Mouse (Mus musculus) embryonic fibroblast, embryonic 13.5 days (primary cell): ENCODE measurements around the gene Hspa1a. TPM values are rescaled to one million over a fixed set of nuclear protein-coding genes. Genes with fewer than 3 reads are reported as not detected.

ENCODE experiments used
- H3K27ac ChIP-seq: 2 replicates; pipeline ENCODE4 v1.5.1; 2012; ENCODE audit warnings: low read length, control low read depth, inconsistent platforms; ENCODE audit not compliant: insufficient read depth
- H3K4me1 ChIP-seq: 2 replicates; pipeline ENCODE4 v1.6.1; 2011; ENCODE audit warnings: low read length; ENCODE audit not compliant: control insufficient read depth, insufficient read depth
- H3K4me3 ChIP-seq: 2 replicates; pipeline ENCODE4 v1.5.1; 2011; ENCODE audit warnings: mild to moderate bottlenecking, control low read depth, low read length; ENCODE audit not compliant: insufficient read depth
- CTCF ChIP-seq: IDR thresholded peaks from 2 replicates; pipeline ENCODE4 v1.5.1; 2011; ENCODE audit warnings: mild to moderate bottlenecking, control low read depth, low read length, moderate library complexity, borderline replicate concordance; ENCODE audit not compliant: insufficient read depth
- POLR2A ChIP-seq: IDR thresholded peaks from 2 replicates; pipeline ENCODE4 v1.6.1; 2011; ENCODE audit warnings: low read depth, mild to moderate bottlenecking, control low read depth, low read length, moderate library complexity
- polyA plus RNA-seq: library from polyadenylated mRNA; stranded (reverse); fragments of >200 nt; gene quantifications from 2 replicates; pipeline ENCODE4 v1.2.4, GENCODE M21; 2011; ENCODE audit warnings: low read depth; ENCODE audit not compliant: missing spikeins, insufficient read length

Gene Hspa1a
- polyA plus RNA-seq, 1 experiment, result 6.0 TPM

DNA sequence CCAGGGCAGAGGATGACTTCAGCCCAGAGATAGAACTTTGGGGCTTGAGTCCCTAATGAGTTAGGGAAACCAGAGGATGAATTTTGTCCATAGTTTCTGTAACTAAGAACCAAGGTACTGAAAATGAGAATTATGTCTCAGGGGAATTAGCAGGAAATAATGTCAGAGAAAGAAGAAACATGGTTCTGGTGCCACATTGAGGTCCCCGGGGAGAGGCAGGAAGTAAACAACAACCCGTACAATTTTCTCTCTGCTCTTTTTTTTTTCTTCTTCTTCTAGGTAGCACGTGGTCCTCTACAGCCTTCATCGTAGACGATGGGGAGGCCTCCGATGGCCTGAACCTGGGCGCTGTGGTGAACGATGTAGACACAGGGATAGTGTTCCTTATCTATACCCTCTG is 39.7 kb downstream of the Hspa1a start:
- H3K27ac ChIP-seq, result no peak overlapping the region
- TF ChIP-seq CTCF (no peak), POLR2A (no peak)
- H3K4me1 ChIP-seq, result 0 out of 2 replicates have a peak, but pooled peaks cover 2% of the 10 kb centered on the region
- H3K4me3 ChIP-seq, result peak overlapping the region; percentile 79

DNA sequence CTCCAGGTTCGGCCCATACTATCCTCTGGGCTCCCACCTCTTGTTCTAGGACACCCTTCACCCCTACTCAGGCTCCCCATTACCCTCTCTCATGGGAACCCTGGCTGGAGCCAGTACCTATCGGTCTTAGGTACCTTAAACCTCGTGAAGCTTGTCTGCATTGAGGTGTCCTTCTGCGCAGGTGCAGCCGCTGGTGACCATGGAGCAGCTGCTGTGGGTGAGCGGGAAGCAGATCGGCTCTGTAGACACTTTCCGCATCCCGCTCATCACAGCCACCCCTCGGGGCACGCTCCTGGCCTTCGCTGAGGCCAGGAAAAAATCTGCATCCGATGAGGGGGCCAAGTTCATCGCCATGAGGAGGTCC is 40.2 kb downstream of the Hspa1a start:
- Histone ChIP-seq H3K27ac (no peak overlapping the region), H3K4me3 (peak overlapping the region; percentile 79)
- TF ChIP-seq CTCF (no peak), POLR2A (no peak)

DNA sequence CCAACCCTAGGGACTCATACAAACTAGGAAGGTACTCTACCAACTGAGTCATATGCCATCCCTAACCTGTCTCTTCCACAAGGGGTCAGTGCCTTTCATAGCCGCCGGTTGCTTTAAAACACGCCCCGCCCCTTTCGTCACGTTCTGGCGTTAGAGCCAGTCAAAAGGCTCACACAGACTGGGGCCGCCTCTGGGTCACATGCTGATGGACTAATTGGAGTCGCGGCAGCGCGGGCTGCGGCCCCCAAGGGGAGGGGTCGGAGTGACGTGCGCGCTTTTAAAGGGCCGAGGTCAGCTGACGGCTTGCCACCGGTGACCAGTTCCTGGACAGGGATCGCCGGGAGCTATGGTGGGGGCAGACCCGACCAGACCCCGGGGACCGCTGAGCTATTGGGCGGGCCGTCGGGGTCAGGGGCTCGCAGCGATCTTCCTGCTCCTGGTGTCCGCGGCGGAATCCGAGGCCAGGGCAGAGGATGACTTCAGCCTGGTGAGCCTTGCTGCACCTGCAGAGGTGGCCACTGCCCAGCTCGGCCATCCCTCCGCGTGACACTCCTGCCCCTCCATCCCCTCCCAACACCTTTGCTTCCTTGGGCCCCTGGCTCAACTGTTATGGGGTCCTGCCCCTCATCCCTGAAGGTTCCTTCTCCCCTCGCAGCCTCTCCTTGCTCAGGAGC is 40.8 kb downstream of the Hspa1a start, which contains the start of gene Neu1:
TSS of gene Neu1 (plus strand) at position 193 of the 674 bp plus-strand sequence.
- Histone ChIP-seq H3K27ac (no peak within 1 kb of the TSS), H3K4me1 (0 out of 2 replicates have a peak, but pooled peaks cover 2% of the 10 kb centered on the region), H3K4me3 (peak within 1 kb of the TSS; percentile 79)
- peak; percentile 13; the same call in 1 of the 2 replicates for TF ChIP-seq CTCF
- peak; percentile 81 for TF ChIP-seq POLR2A

More for the DNA sequence above, 40.2 kb downstream of the Hspa1a start:
- H3K4me1 ChIP-seq, result 0 out of 2 replicates have a peak, but pooled peaks cover 2% of the 10 kb centered on the region

DNA sequence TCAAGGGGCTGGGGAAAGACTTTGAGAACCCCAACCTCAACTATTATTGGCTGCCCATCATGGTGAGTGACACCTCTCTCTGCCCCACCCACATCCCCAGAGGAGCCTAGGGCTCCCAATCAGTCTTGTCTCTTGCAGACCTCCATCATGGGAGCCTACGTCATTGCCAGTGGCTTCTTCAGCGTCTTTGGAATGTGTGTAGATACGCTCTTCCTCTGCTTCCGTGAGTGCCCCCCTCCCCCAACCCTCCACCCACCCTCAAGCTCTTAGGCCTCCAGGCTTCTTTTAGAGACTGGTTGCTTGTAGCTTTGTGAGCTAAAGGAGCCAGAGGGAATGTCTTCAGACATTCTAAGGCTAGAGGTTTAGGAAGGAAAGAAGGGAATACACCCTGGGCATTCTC is 43.1 kb downstream of the Hspa1a start:
- Histone ChIP-seq H3K4me3 (no peak overlapping the region), H3K4me1 (0 out of 2 replicates have a peak, but pooled peaks cover 2% of the 10 kb centered on the region), H3K27ac (no peak overlapping the region)
- TF ChIP-seq POLR2A (no peak), CTCF (no peak)

DNA sequence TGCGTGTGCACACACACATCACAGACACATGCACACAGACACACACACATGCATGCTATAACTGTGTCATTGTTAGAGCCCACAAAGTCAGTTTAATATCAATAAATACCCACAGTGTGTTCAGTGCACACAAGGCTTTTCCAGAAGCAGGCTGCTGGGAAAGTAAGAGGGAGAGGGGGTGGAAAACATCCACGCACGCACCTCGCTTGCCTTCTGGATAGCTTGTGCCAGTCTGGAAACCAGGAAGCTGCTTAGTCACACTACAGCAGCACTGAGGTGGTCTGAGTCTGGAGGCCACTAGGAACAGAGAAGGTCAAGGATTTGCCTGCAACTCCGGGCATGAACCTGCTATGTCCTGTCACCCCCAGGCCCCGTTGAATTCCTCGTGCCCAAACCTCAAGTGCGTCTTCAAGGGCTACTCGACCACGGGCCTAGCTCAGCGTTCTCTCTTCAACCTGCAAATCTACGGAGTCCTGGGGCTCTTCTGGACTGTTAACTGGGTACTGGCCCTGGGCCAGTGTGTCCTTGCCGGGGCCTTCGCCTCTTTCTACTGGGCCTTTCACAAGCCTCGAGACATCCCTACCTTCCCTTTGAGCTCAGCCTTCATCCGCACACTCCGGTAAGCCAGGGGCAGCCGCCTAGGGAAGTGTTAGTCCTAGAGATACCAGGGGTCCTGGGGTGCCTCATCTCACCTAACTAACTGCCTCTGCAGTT is 44.5 kb downstream of the Hspa1a start:
- Histone ChIP-seq H3K4me3 (no peak overlapping the region), H3K27ac (no peak overlapping the region), H3K4me1 (0 out of 2 replicates have a peak, but pooled peaks cover 2% of the 10 kb centered on the region)
- no peak for TF ChIP-seq POLR2A

DNA sequence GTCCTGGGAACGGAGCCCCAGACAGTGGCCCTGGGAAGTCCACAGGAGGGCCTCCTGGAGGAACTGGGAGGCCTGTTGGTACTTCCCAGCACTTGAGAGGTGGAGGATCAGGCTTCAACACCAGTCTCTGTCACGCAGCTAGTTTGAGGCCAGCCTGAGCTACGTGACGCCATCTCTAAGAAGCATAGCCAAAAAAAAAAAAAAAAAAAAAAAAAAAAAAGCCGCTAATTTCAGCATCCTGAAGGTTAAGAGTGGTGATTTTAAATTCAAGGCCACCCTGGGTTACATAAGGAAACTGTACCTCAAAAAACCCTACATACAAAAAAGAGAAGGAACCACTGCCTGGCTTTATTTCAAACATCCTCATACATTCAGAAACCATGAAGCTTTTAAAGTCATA is 47.7 kb downstream of the Hspa1a start:
- no peak overlapping the region for H3K4me3 ChIP-seq
- no peaks in the 10 kb centered on the region for H3K4me1 ChIP-seq
- no peak for TF ChIP-seq POLR2A
- no peak for TF ChIP-seq CTCF

DNA sequence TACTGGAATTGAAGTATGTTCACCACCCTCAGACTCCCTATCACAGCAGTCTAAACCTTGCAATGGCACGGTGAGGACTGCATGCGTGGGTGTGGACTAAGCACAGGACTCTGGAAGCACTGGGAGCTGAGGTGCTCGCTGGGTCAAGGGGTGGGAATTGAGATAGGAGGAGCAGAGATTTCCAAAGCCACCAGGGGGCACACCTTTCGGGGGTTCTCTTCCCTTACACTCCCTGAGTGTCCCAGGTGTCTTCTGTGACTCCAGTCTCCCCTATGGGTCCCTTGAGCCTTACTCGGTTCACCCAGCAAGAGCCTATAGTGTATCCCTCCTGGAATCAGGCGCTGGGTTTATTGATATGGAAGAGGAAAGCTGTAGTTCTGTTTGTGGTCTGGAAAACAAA is 49.0 kb downstream of the Hspa1a start:
- no peak overlapping the region for H3K4me3 ChIP-seq
- no peak overlapping the region for H3K27ac ChIP-seq
- H3K4me1 ChIP-seq, result no peaks in the 10 kb centered on the region

More for the DNA sequence above, 47.7 kb downstream of the Hspa1a start:
- H3K27ac ChIP-seq, result no peak overlapping the region

More for the DNA sequence above, 49.0 kb downstream of the Hspa1a start:
- TF ChIP-seq CTCF (no peak), POLR2A (no peak)

Other genes starting within 250 kb of the Hspa1a start
- gene C4b, start 228.3 kb downstream of the Hspa1a start, polyA plus RNA-seq, result 0.58 and 2.1 TPM in 2 replicates
- not detected in 2 replicates for gene Cyp21a1, start 167.6 kb downstream of the Hspa1a start, polyA plus RNA-seq
- gene Stk19, start 135.2 kb downstream of the Hspa1a start, polyA plus RNA-seq, result 17.9 and 19.2 TPM in 2 replicates
- gene Dxo, start 135.1 kb downstream of the Hspa1a start, polyA plus RNA-seq, result 21.9 and 25.0 TPM in 2 replicates
- gene Skiv2l, start 121.9 kb downstream of the Hspa1a start, polyA plus RNA-seq, result 25.6 and 27.7 TPM in 2 replicates
- gene Nelfe, start 121.8 kb downstream of the Hspa1a start, polyA plus RNA-seq, result 31.5 and 34.7 TPM in 2 replicates
- gene Cfb, start 109.6 kb downstream of the Hspa1a start, polyA plus RNA-seq, result 0.26 TPM in 1 of 2 replicates, not detected in the other
- 12.3 and 16.2 TPM in 2 replicates for gene Zbtb12, start 92.7 kb downstream of the Hspa1a start, polyA plus RNA-seq
- 0.58 TPM in 1 of 2 replicates, not detected in the other for gene Gm20547, start 90.1 kb downstream of the Hspa1a start, polyA plus RNA-seq
- 3.0 and 6.6 TPM in 2 replicates for gene C2, start 73.9 kb downstream of the Hspa1a start, polyA plus RNA-seq
- gene Ehmt2, start 73.7 kb downstream of the Hspa1a start, polyA plus RNA-seq, result 84.7 and 94.2 TPM in 2 replicates
- gene Slc44a4, start 57.7 kb downstream of the Hspa1a start, polyA plus RNA-seq, result not detected in 2 replicates
- 10.0 and 11.3 TPM in 2 replicates for gene Neu1, start 40.9 kb downstream of the Hspa1a start, polyA plus RNA-seq
- gene Hspa1b, start 12.9 kb downstream of the Hspa1a start, polyA plus RNA-seq, result 20.9 and 36.6 TPM in 2 replicates
- not detected in 2 replicates for gene Gm20481, start 2.2 kb downstream of the Hspa1a start, polyA plus RNA-seq
- not detected in 2 replicates for gene Hspa1l, start 547 bp upstream of the Hspa1a start, polyA plus RNA-seq
- gene Lsm2, start 9.7 kb upstream of the Hspa1a start, polyA plus RNA-seq, result 74.8 and 93.3 TPM in 2 replicates
- 81.3 and 85.7 TPM in 2 replicates for gene Vars, start 28.8 kb upstream of the Hspa1a start, polyA plus RNA-seq
- gene Vwa7, start 44.4 kb upstream of the Hspa1a start, polyA plus RNA-seq, result 0.12 and 0.26 TPM in 2 replicates
- gene Sapcd1, start 55.9 kb upstream of the Hspa1a start, polyA plus RNA-seq, result not detected in 2 replicates
- gene Msh5, start 74.6 kb upstream of the Hspa1a start, polyA plus RNA-seq, result 1.2 and 2.8 TPM in 2 replicates
- gene Clic1, start 77.8 kb upstream of the Hspa1a start, polyA plus RNA-seq, result 266 and 360 TPM in 2 replicates
- 46.4 and 52.8 TPM in 2 replicates for gene Ddah2, start 86.9 kb upstream of the Hspa1a start, polyA plus RNA-seq
- not detected in 2 replicates for gene Ly6g6c, start 93.2 kb upstream of the Hspa1a start, polyA plus RNA-seq
- 0.22 TPM in 1 of 2 replicates, not detected in the other for gene Mpig6b, start 94.0 kb upstream of the Hspa1a start, polyA plus RNA-seq
- not detected in 2 replicates for gene Ly6g6e, start 104.7 kb upstream of the Hspa1a start, polyA plus RNA-seq
- gene Ly6g6d, start 105.9 kb upstream of the Hspa1a start, polyA plus RNA-seq, result not detected in 2 replicates
- gene Ly6g6f, start 113.5 kb upstream of the Hspa1a start, polyA plus RNA-seq, result not detected in 2 replicates
- gene Abhd16a, start 117.1 kb upstream of the Hspa1a start, polyA plus RNA-seq, result 31.8 and 33.9 TPM in 2 replicates
- gene Ly6g5c, start 136.1 kb upstream of the Hspa1a start, polyA plus RNA-seq, result not detected in 2 replicates
- 0.74 TPM in 1 of 2 replicates, not detected in the other for gene Ly6g5b, start 143.3 kb upstream of the Hspa1a start, polyA plus RNA-seq
- gene Gpank1, start 149.3 kb upstream of the Hspa1a start, polyA plus RNA-seq, result 8.9 and 10.2 TPM in 2 replicates
- 164 and 169 TPM in 2 replicates for gene Csnk2b, start 149.9 kb upstream of the Hspa1a start, polyA plus RNA-seq
- 16.1 and 18.4 TPM in 2 replicates for gene D17H6S53E, start 154.2 kb upstream of the Hspa1a start, polyA plus RNA-seq
- 0.48 TPM in 1 of 2 replicates, not detected in the other for gene Apom, start 159.9 kb upstream of the Hspa1a start, polyA plus RNA-seq
- gene Bag6, start 163.0 kb upstream of the Hspa1a start, polyA plus RNA-seq, result 193 and 196 TPM in 2 replicates
- 174 and 183 TPM in 2 replicates for gene Prrc2a, start 192.7 kb upstream of the Hspa1a start, polyA plus RNA-seq
- gene Aif1, start 203.9 kb upstream of the Hspa1a start, polyA plus RNA-seq, result not detected in 2 replicates
- 2.5 and 3.5 TPM in 2 replicates for gene Lst1, start 216.3 kb upstream of the Hspa1a start, polyA plus RNA-seq
- not detected in 2 replicates for gene Ltb, start 222.3 kb upstream of the Hspa1a start, polyA plus RNA-seq
- 0.35 TPM in 1 of 2 replicates, not detected in the other for gene Tnf, start 229.9 kb upstream of the Hspa1a start, polyA plus RNA-seq
- gene Lta, start 233.2 kb upstream of the Hspa1a start, polyA plus RNA-seq, result not detected in 2 replicates
- gene Gm16181, start 248.7 kb upstream of the Hspa1a start, polyA plus RNA-seq, result not detected in 2 replicates